Comparison of ENCODE assay signal across 9 mouse cellular contexts in genomic region chr10:52232196-52233176, GRCm38 (mm10). TPM values are rescaled to one million over a fixed set of nuclear protein-coding genes. Genes with fewer than 3 reads are reported as not detected.
DNase-seq lines count a peak whose midpoint lies in the region; ATAC-seq lines count a peak whose summit lies in the region.
"Had no signal": no experiment of that assay in that cellular context is flagged by ENCODE, and none has a peak within 500 bp of the region (broad histone marks: within the 10 kb centered on the region; RNA-seq: fewer than 3 reads in every experiment).

No protein-coding gene starts in this region.

- H3K4me3 ChIP-seq in erythroblast, embryonic 14.5 days (replicated peaks) = peak overlapping the region; percentile 49
- peak overlapping the region; percentile 80 for H3K4me3 ChIP-seq in embryonic facial prominence, embryonic 11.5 days (ENCODE audit: low read depth, low read length)

- H3K36me3 ChIP-seq in erythroblast, embryonic 14.5 days (ENCODE audit: control insufficient read depth) = no peaks in the 10 kb centered on the region
- no peaks in the 10 kb centered on the region for H3K36me3 ChIP-seq in embryonic facial prominence, embryonic 11.5 days (replicated peaks; ENCODE audit: control insufficient read depth, insufficient read depth, low read depth, low read length)

- DNase-seq in adrenal gland, adult 2 months = peak; percentile 44
- peak; percentile 63 for DNase-seq in embryonic facial prominence, embryonic 11.5 days (ENCODE audit: low spot score)
- peak; percentile 36 to 53 for DNase-seq in heart, postnatal 14 days
- peak; percentile 73 to 87 for DNase-seq in kidney, postnatal 36 days
- DNase-seq in spleen, postnatal 10 days (ENCODE audit: low spot score in 2 of 2) = peak; percentile 4 to 38

- H3K4me2 ChIP-seq in embryonic facial prominence, embryonic 11.5 days (ENCODE audit: low read depth, low read length) = peak overlapping the region; percentile 70

- intact Hi-C loops in heart, postnatal 14 days (cut with DNase I) = loop anchor here (1.0 to 5.0 kb wide), 4 partner anchors 42 to 150 kb away; partner anchors contain the start of gene Gopc

- WGBS in embryonic facial prominence, embryonic 11.5 days = 16% methylated on average over 21 of the region's 21 CpGs

- no peaks in the 10 kb centered on the region for H3K9me3 ChIP-seq in erythroblast, embryonic 14.5 days (ENCODE audit: control insufficient read depth, low read length)
- no peaks in the 10 kb centered on the region for H3K9me3 ChIP-seq in embryonic facial prominence, embryonic 11.5 days (replicated peaks; ENCODE audit: control insufficient read depth, low read length)

- no peak for ATAC-seq in erythroblast, adult 5-6 weeks (replicated peaks; ENCODE audit: low FRiP score, poor library complexity, severe bottlenecking)
- peak; percentile 58 for ATAC-seq in embryonic facial prominence, embryonic 11.5 days (replicated peaks; ENCODE audit: insufficient number of reproducible peaks, low FRiP score, low TSS enrichment, low read depth)
- peak; percentile 53 for ATAC-seq in megakaryocyte, adult 5-6 weeks (ENCODE audit: poor library complexity, severe bottlenecking)

- H3K27ac ChIP-seq in embryonic facial prominence, embryonic 11.5 days (replicated peaks; ENCODE audit: low read depth, low read length) = no peak overlapping the region

- H3K9ac ChIP-seq in embryonic facial prominence, embryonic 11.5 days (replicated peaks; ENCODE audit: low read length) = no peak overlapping the region

- peaks cover 38% of the 10 kb centered on the region for H3K27me3 ChIP-seq in erythroblast, embryonic 14.5 days (ENCODE audit: control insufficient read depth)
- no peaks in the 10 kb centered on the region for H3K27me3 ChIP-seq in embryonic facial prominence, embryonic 11.5 days (ENCODE audit: control insufficient read depth, insufficient read depth, low read length)

- peaks cover 14% of the 10 kb centered on the region for H3K4me1 ChIP-seq in erythroblast, embryonic 14.5 days (ENCODE audit: control insufficient read depth)
- no peaks in the 10 kb centered on the region for H3K4me1 ChIP-seq in embryonic facial prominence, embryonic 11.5 days (ENCODE audit: control insufficient read depth, insufficient read depth, low read length)

RNA-seq across cellular contexts. Expression of gene Dcbld1, which starts 0.9 kb away (rescaled TPM):
- 0.01 TPM in 2 replicates for polyA plus RNA-seq in erythroblast, embryonic 14.5 days (2012)
- not detected in 2 replicates for total RNA-seq in erythroblast, adult 5-6 weeks (2015; ENCODE audit: low replicate concordance)
- not detected in 2 replicates for total RNA-seq in erythroblast, adult 5-6 weeks (2017; ENCODE audit: low replicate concordance)
- total RNA-seq in adrenal gland, adult 2 months (2021) = 1 to 10 TPM; 2.1 to 3.4 TPM
- 2.7 and 3.1 TPM in 2 replicates for polyA plus RNA-seq in adrenal gland, adult 2 months (2012; rRNA removed)
- polyA plus RNA-seq in embryonic facial prominence, embryonic 11.5 days (2014; fragmentation: Nextera tagmentation; extraction: Ambion mirVana) = 20.9 and 21.3 TPM in 2 replicates
- total RNA-seq in heart, postnatal 14 days (2021) = 1 to 10 TPM; 8.0 to 8.7 TPM
- 0.48 TPM in 1 of 2 replicates, not detected in the other for total RNA-seq in megakaryocyte, adult 5-6 weeks (2015)
- total RNA-seq in megakaryocyte, adult 5-6 weeks (2017) = not detected in 2 replicates

RNA-seq across cellular contexts. Expression of gene Ros1, which starts 37.4 kb away (rescaled TPM):
- not detected in 2 replicates for polyA plus RNA-seq in erythroblast, embryonic 14.5 days (2012)
- total RNA-seq in erythroblast, adult 5-6 weeks (2015; ENCODE audit: low replicate concordance) = not detected in 2 replicates
- not detected in 2 replicates for total RNA-seq in erythroblast, adult 5-6 weeks (2017; ENCODE audit: low replicate concordance)
- not detected for total RNA-seq in adrenal gland, adult 2 months (2021)
- polyA plus RNA-seq in adrenal gland, adult 2 months (2012; rRNA removed) = not detected in 2 replicates
- not detected in 2 replicates for polyA plus RNA-seq in embryonic facial prominence, embryonic 11.5 days (2014; fragmentation: Nextera tagmentation; extraction: Ambion mirVana)
- under 1 TPM in 1 of 2 experiments, not detected in 1; 0.02 TPM for total RNA-seq in heart, postnatal 14 days (2021)
- not detected in 2 replicates for total RNA-seq in megakaryocyte, adult 5-6 weeks (2015)
- not detected in 2 replicates for total RNA-seq in megakaryocyte, adult 5-6 weeks (2017)
- total RNA-seq: left cerebral cortex, adult 8-10 months had no signal

Comparison
In these comparisons a context has a peak if more than half of its experiments do, and no peak if none do; other contexts are left out.
1. DNase-seq: peak in every context shown above with its lines; median percentile 80 in kidney, postnatal 36 days; 63 in embryonic facial prominence, embryonic 11.5 days; 44 in heart, postnatal 14 days; 44 in adrenal gland, adult 2 months; 21 in spleen, postnatal 10 days.